Mouse (Mus musculus) gastrocnemius, postnatal 36 days (tissue): ENCODE measurements around the gene 4933430I17Rik. TPM values are rescaled to one million over a fixed set of nuclear protein-coding genes. Genes with fewer than 3 reads are reported as not detected.
"Not testable (repeated sequence)": the region's sequence is repeated elsewhere in the genome, so short reads cannot be mapped to it uniquely, and the experiment has no call there.

Experiments used
- DNase-seq, 2 experiments: peaks; one replicate each; pipeline ENCODE4 v3.0.0; 2022
- intact Hi-C: fragments of 180-260 bp; cut with DNase I; formaldehyde crosslinking; loops from one replicate; pipeline ENCODE4 v1.15.1; 2025
- total RNA-seq, 2 experiments: library from RNA; stranded (reverse); gene quantifications; 2 replicates each; pipeline ENCODE4 v1.2.3; 2021

4933430I17Rik gene
- total RNA-seq, 2 experiments from 2014 or later: not detected

GRCm38 (mm10) chr4:62593546-62594240 is 68.5 kb downstream of the 4933430I17Rik start:
- intact Hi-C loops: not testable (repeated sequence)

DNA sequence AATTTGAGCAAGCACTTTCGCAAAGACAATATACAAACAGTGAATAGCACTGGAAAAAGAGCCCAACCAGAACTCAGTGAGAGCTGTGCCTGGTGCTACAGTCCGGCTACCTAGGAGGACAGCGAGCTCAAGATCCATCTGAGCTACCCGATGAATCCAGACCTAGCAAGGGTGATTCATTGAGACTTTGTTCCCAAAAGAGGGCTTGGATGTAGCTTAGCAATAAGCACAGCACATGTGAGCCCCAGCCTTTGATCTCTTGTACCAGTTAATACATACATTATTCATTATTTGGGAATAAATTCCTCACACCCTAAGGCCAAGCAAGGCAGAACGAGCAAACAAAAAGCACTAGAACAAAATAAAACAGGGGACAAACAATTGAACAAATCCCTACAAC is 69.3 kb downstream of the 4933430I17Rik start:
- no peak for DNase-seq
- intact Hi-C loops: no loop called here

More at GRCm38 (mm10) chr4:62593546-62594240, 68.5 kb downstream of the 4933430I17Rik start:
- DNase-seq: not testable (repeated sequence)

DNA sequence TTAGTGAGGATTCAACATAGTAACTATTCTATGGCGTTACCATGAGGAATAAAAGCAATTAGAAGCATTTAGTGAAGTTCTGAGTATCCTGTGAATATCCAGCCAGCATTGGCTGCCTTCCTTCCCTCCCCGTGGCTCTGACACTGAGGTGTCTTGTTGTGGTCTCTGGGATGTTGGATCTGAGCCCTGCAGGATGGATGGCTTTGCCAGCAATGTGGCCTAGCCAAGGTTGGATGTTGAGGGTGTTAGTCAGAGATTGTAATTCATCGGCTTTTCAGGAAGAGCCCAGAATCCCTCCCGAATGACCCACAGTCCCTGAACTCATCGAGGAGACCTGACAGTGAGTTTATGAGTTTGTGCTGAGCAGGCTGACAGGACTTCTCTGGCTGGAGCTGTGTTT is 70.9 kb downstream of the 4933430I17Rik start:
- intact Hi-C loops: no loop called here
- no peak for DNase-seq

Other genes starting within 250 kb of the 4933430I17Rik start
- gene Fkbp15, start 164.8 kb upstream of the 4933430I17Rik start, total RNA-seq: 10 to 100 TPM; 11.4 to 11.6 TPM
- 10 to 100 TPM; 10.2 to 10.3 TPM for gene Slc31a1, start 164.6 kb upstream of the 4933430I17Rik start, total RNA-seq
- 10 to 100 TPM; 40.2 to 45.3 TPM for gene Cdc26, start 116.7 kb upstream of the 4933430I17Rik start, total RNA-seq
- 10 to 100 TPM; 13.3 to 16.1 TPM for gene Prpf4, start 116.6 kb upstream of the 4933430I17Rik start, total RNA-seq
- gene Rnf183, start 90.1 kb upstream of the 4933430I17Rik start, total RNA-seq: not detected
- under 1 TPM in 1 of 2 experiments, not detected in 1; 0.22 TPM for gene Wdr31, start 54.5 kb upstream of the 4933430I17Rik start, total RNA-seq
- under 1 TPM in 1 of 2 experiments, not detected in 1; 0.10 TPM for gene Bspry, start 45.3 kb upstream of the 4933430I17Rik start, total RNA-seq
- gene Hdhd3, start 21.9 kb upstream of the 4933430I17Rik start, total RNA-seq: 1 to 10 TPM in 1 of 2 experiments, under 1 TPM in 1; 0.84 to 1.3 TPM
- gene Alad, start 5.5 kb upstream of the 4933430I17Rik start, total RNA-seq: 10 to 100 TPM; 24.5 to 26.3 TPM
- 10 to 100 TPM; 14.8 to 15.0 TPM for gene Pole3, start 301 bp upstream of the 4933430I17Rik start, total RNA-seq
- 1 to 10 TPM; 7.5 to 9.5 TPM for gene Rgs3, start 34.5 kb downstream of the 4933430I17Rik start, total RNA-seq